Mouse (Mus musculus) liver, embryonic 11.5 days (tissue): ENCODE measurements at regions not wholly inside any gene's neighbourhood (a gene's known extent, or its start where the extent isn't known, plus 50 kb on each side); places are given as distances from the start of the nearest gene placed in this dataset.

Source experiments
- ATAC-seq: fragments of 200-750 bp; cut with Nextera tagmentation; replicated peaks from 2 replicates; pipeline ENCODE4 v1.8.0; 2017; ENCODE audit warnings: moderate number of reproducible peaks, mild to moderate bottlenecking, moderate TSS enrichment, moderate library complexity; ENCODE audit not compliant: low FRiP score
- DNase-seq: peaks from one replicate; pipeline ENCODE4 v3.0.0-alpha.2; 2017; ENCODE audit warnings: low spot score
- H3K27ac ChIP-seq: fragments of 300-500 bp; sonication (generic); 2 replicates; pipeline ENCODE4 v1.5.1; 2014; ENCODE audit warnings: mild to moderate bottlenecking, low read depth, low read length, control low read depth
- H3K27me3 ChIP-seq: fragments of 300-500 bp; sonication (generic); replicated peaks from 2 replicates; pipeline ENCODE4 v1.6.1; 2014; ENCODE audit warnings: low read length, mixed read lengths; ENCODE audit not compliant: control insufficient read depth, insufficient read depth
- H3K36me3 ChIP-seq: fragments of 300-500 bp; sonication (generic); 2 replicates; pipeline ENCODE4 v1.6.1; 2014; ENCODE audit warnings: mild to moderate bottlenecking, low read length, moderate library complexity, mixed read lengths; ENCODE audit not compliant: control insufficient read depth, insufficient read depth
- H3K4me1 ChIP-seq: fragments of 300-500 bp; sonication (generic); replicated peaks from 2 replicates; pipeline ENCODE4 v1.6.1; 2014; ENCODE audit warnings: low read length, mixed read lengths; ENCODE audit not compliant: control insufficient read depth, insufficient read depth
- H3K4me2 ChIP-seq: fragments of 300-500 bp; sonication (generic); 2 replicates; pipeline ENCODE4 v1.6.1; 2014; ENCODE audit warnings: mild to moderate bottlenecking, control low read depth, moderate library complexity
- H3K4me3 ChIP-seq: fragments of 300-500 bp; sonication (generic); 2 replicates; pipeline ENCODE4 v1.5.1; 2014; ENCODE audit warnings: low read depth, low read length, control low read depth
- H3K9ac ChIP-seq: fragments of 300-500 bp; sonication (generic); 2 replicates; pipeline ENCODE4 v1.6.1; 2014; ENCODE audit warnings: low read depth, low read length, control low read depth
- H3K9me3 ChIP-seq: fragments of 300-500 bp; sonication (generic); 2 replicates; pipeline ENCODE4 v1.6.1; 2016; ENCODE audit warnings: low read length, inconsistent platforms, mixed read lengths; ENCODE audit not compliant: control insufficient read depth
- WGBS: fragments of 180-500 bp; shearing (Covaris S2); extraction: QIAGEN DNeasy Blood & Tissue Kit; methylation state at CpG from one replicate; pipeline ENCODE4 v1.1.7; 2014; 5-methylcytosine and 5-hydroxymethylcytosine counted together

- ATAC-seq (no peak), DNase-seq (no peak)
Measured at GRCm38 (mm10) chr9:14024701-14025100, 197.2 kb downstream of the Fam76b start.

GRCm38 (mm10) chr9:14028056-14028455 lies 200.5 kb downstream of the Fam76b start:
- H3K27me3 ChIP-seq, result no peaks in the 10 kb centered on the region
- H3K4me3 ChIP-seq, result no peak overlapping the region
- no peaks in the 10 kb centered on the region for H3K36me3 ChIP-seq
- no peak overlapping the region for H3K4me2 ChIP-seq
- 67% methylated on average over 5 of the region's 5 CpGs for WGBS
- H3K4me1 ChIP-seq, result no peaks in the 10 kb centered on the region
- ATAC-seq (no peak), DNase-seq (no peak)
- no peak overlapping the region for H3K27ac ChIP-seq
- no peak overlapping the region for H3K9ac ChIP-seq
- H3K9me3 ChIP-seq, result no peaks in the 10 kb centered on the region

More at GRCm38 (mm10) chr9:14024701-14025100, 197.2 kb downstream of the Fam76b start:
- no peak overlapping the region for H3K27ac ChIP-seq
- H3K27me3 ChIP-seq, result no peaks in the 10 kb centered on the region
- no peaks in the 10 kb centered on the region for H3K4me1 ChIP-seq
- no peak overlapping the region for H3K4me3 ChIP-seq
- no peaks in the 10 kb centered on the region for H3K36me3 ChIP-seq
- WGBS, result 63% methylated on average over 3 of the region's 3 CpGs
- H3K4me2 ChIP-seq, result no peak overlapping the region
- no peak overlapping the region for H3K9ac ChIP-seq
- H3K9me3 ChIP-seq, result no peaks in the 10 kb centered on the region

GRCm38 (mm10) chr9:14031358-14032047 lies 204.0 kb downstream of the Fam76b start:
- ATAC-seq (no peak), DNase-seq (no peak)
- H3K27ac ChIP-seq, result no peak overlapping the region
- no peaks in the 10 kb centered on the region for H3K27me3 ChIP-seq
- no peaks in the 10 kb centered on the region for H3K36me3 ChIP-seq
- no peak overlapping the region for H3K4me3 ChIP-seq
- no peak overlapping the region for H3K4me2 ChIP-seq
- no peaks in the 10 kb centered on the region for H3K4me1 ChIP-seq
- H3K9me3 ChIP-seq, result no peaks in the 10 kb centered on the region
- no peak overlapping the region for H3K9ac ChIP-seq
- WGBS, result 66% methylated on average over 6 of the region's 6 CpGs

GRCm38 (mm10) chr9:14032048-14032362 lies 204.5 kb downstream of the Fam76b start:
- H3K4me3 ChIP-seq, result no peak overlapping the region
- WGBS, result 82% methylated on average over 1 of the region's 1 CpGs
- H3K4me2 ChIP-seq, result no peak overlapping the region
- no peaks in the 10 kb centered on the region for H3K27me3 ChIP-seq
- H3K9me3 ChIP-seq, result no peaks in the 10 kb centered on the region
- DNase-seq, result no peak
- no peaks in the 10 kb centered on the region for H3K36me3 ChIP-seq
- H3K27ac ChIP-seq, result no peak overlapping the region
- H3K9ac ChIP-seq, result no peak overlapping the region
- no peaks in the 10 kb centered on the region for H3K4me1 ChIP-seq
- no peak for ATAC-seq

GRCm38 (mm10) chr9:14035526-14035925 lies 208.0 kb downstream of the Fam76b start:
- Histone ChIP-seq H3K9me3 (no peaks in the 10 kb centered on the region), H3K27ac (no peak overlapping the region), H3K36me3 (no peaks in the 10 kb centered on the region), H3K9ac (no peak overlapping the region), H3K4me1 (no peaks in the 10 kb centered on the region), H3K4me3 (no peak overlapping the region), H3K27me3 (no peaks in the 10 kb centered on the region), H3K4me2 (no peak overlapping the region)
- WGBS, result 75% methylated on average over 2 of the region's 2 CpGs
- ATAC-seq (no peak), DNase-seq (no peak)

- 61% methylated on average over 2 of the region's 2 CpGs for WGBS
- no peak for ATAC-seq
- Histone ChIP-seq H3K36me3 (no peaks in the 10 kb centered on the region), H3K4me3 (no peak overlapping the region), H3K27ac (no peak overlapping the region), H3K27me3 (no peaks in the 10 kb centered on the region), H3K4me1 (no peaks in the 10 kb centered on the region), H3K9ac (no peak overlapping the region), H3K4me2 (no peak overlapping the region), H3K9me3 (no peaks in the 10 kb centered on the region)
- no peak for DNase-seq
Measured at GRCm38 (mm10) chr9:14041900-14042435, 214.5 kb downstream of the Fam76b start.

GRCm38 (mm10) chr9:14048224-14048623 lies 220.7 kb downstream of the Fam76b start:
- Histone ChIP-seq H3K4me3 (no peak overlapping the region), H3K36me3 (no peaks in the 10 kb centered on the region), H3K4me1 (no peaks in the 10 kb centered on the region), H3K4me2 (no peak overlapping the region), H3K27ac (no peak overlapping the region), H3K9me3 (no peaks in the 10 kb centered on the region), H3K9ac (no peak overlapping the region), H3K27me3 (no peaks in the 10 kb centered on the region)
- DNase-seq (no peak), ATAC-seq (no peak)
- WGBS, result 65% methylated on average over 4 of the region's 4 CpGs

GRCm38 (mm10) chr9:14053704-14054103 lies 221.2 kb upstream of the Sesn3 start:
- 43% methylated on average over 2 of the region's 2 CpGs for WGBS
- no peaks in the 10 kb centered on the region for H3K9me3 ChIP-seq
- H3K4me1 ChIP-seq, result no peaks in the 10 kb centered on the region
- H3K36me3 ChIP-seq, result no peaks in the 10 kb centered on the region
- no peak for DNase-seq
- H3K27ac ChIP-seq, result no peak overlapping the region
- H3K4me3 ChIP-seq, result no peak overlapping the region
- H3K4me2 ChIP-seq, result no peak overlapping the region
- no peaks in the 10 kb centered on the region for H3K27me3 ChIP-seq
- no peak for ATAC-seq
- no peak overlapping the region for H3K9ac ChIP-seq

GRCm38 (mm10) chr9:14056410-14057172 lies 218.3 kb upstream of the Sesn3 start:
- Histone ChIP-seq H3K36me3 (no peaks in the 10 kb centered on the region), H3K9ac (no peak overlapping the region), H3K9me3 (no peaks in the 10 kb centered on the region), H3K4me3 (no peak overlapping the region), H3K27ac (no peak overlapping the region), H3K27me3 (no peaks in the 10 kb centered on the region), H3K4me1 (no peaks in the 10 kb centered on the region), H3K4me2 (no peak overlapping the region)
- WGBS, result 81% methylated on average over 10 of the region's 10 CpGs
- DNase-seq (no peak), ATAC-seq (no peak)
